Mouse (Mus musculus): ENCODE measurements around the gene Fgfr2. TPM values are rescaled to one million over a fixed set of nuclear protein-coding genes. Genes with fewer than 3 reads are reported as not detected.

The Fgfr2 gene
- polyA plus RNA-seq, 1 experiment from 2014 or later, result 93.6 TPM

DNA sequence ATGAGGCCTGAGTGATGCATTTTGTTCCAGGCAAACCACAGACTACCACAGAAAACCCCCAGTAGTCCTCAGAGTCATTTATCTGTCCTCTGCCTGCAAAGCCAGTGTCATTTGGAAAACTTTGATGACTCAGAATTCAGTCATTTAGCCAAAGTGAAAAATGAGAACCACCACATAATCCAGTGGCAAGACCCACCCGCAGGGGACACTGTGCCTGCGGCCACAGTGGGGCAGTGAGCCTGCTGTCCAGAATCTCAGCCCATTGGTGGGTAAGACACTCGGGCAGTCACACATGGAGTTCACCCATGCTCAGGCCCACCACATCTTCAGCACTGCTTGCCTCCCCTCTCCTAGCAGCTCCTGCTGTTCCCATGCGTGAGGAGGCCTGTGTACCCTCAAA lies 403.6 kb downstream of the Fgfr2 start:
- DNase-seq (ENCODE audit: low spot score) (no peak), ATAC-seq (replicated peaks; ENCODE audit: low FRiP score) (no peak)
- Histone ChIP-seq H3K27me3 (ENCODE audit: control insufficient read depth, insufficient read depth, low read length) (no peaks in the 10 kb centered on the region), H3K4me3 (ENCODE audit: low read depth, low read length) (no peak overlapping the region), H3K36me3 (ENCODE audit: control insufficient read depth, insufficient read depth, low read length) (peaks cover 2% of the 10 kb centered on the region), H3K4me1 (replicated peaks; ENCODE audit: control insufficient read depth, insufficient read depth, low read length) (peaks cover 13% of the 10 kb centered on the region), H3K27ac (ENCODE audit: low read depth, low read length) (no peak overlapping the region), H3K4me2 (ENCODE audit: low read depth, low read length, severe bottlenecking) (no peak overlapping the region), H3K9me3 (ENCODE audit: control insufficient read depth, low read length) (no peaks in the 10 kb centered on the region), H3K9ac (ENCODE audit: low read length) (no peak overlapping the region)
- WGBS, result 89% methylated on average over 4 of the region's 4 CpGs

DNA sequence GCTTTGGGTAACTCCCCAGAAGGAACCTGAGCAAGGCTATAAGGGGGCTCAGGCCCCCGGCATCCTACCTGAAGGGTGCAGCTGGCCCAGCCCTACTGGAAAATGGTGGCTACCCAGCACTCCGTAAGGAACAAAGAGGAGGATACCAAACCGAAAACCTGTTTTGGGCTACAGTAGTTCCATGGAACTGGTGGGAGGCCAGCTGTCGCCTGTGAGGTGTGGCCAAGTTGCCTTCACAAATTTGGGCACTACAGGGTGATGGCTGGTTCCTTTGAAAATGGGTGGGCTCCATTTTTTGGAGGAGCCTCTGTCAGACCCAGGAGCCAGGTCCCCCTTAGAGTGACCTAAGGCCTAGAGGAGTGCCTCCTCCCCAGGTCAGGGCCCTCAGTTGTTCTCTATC lies 407.9 kb downstream of the Fgfr2 start:
- H3K4me1 ChIP-seq (replicated peaks; ENCODE audit: control insufficient read depth, insufficient read depth, low read length), result peaks cover 18% of the 10 kb centered on the region
- H3K27ac ChIP-seq (ENCODE audit: low read depth, low read length), result no peak overlapping the region

DNA sequence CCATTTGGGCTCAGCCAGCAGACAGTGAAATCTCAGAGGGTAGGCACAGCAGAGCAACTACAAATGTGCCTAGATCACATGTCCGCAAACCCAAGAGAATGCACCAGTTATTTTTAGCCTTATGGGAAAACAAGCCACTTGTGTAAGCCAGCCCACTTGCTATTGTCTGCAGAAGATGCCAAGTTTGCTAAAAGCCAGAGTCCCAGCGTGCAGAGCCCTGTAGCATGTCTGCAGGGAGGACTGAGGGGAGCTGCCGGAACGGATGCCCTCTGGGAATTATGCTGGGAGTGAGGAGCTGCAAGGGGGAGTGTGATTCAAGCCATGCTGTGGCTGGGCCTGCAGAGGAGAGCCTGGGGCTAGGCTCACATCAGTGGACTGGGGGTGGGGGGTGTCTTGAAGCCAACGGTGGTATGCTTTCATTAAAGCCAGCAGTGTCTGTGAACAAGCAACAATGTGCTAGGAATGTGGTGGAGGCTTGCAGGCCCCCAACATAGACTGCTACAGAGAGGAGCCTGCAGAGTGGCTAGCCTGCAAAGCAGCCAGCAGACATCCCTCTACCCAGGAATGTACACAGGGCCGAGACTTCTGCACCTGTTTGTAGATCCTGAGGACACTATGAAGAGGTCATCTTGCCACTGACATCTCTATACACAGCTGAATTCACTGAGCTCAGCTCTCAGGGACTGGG lies 408.8 kb downstream of the Fgfr2 start:
- Histone ChIP-seq H3K4me3 (ENCODE audit: low read depth, low read length) (no peak overlapping the region), H3K36me3 (ENCODE audit: control insufficient read depth, insufficient read depth, low read length) (peaks cover 2% of the 10 kb centered on the region), H3K27ac (ENCODE audit: low read depth, low read length) (peak overlapping the region; percentile 48), H3K4me1 (replicated peaks; ENCODE audit: control insufficient read depth, insufficient read depth, low read length) (peaks cover 15% of the 10 kb centered on the region), H3K9me3 (ENCODE audit: control insufficient read depth, low read length) (no peaks in the 10 kb centered on the region), H3K27me3 (ENCODE audit: control insufficient read depth, insufficient read depth, low read length) (no peaks in the 10 kb centered on the region), H3K9ac (ENCODE audit: low read length) (peak overlapping the region; percentile 10), H3K4me2 (ENCODE audit: low read depth, low read length, severe bottlenecking) (no peak overlapping the region)
- ATAC-seq (replicated peaks; ENCODE audit: low FRiP score) (0 out of 2 replicates have a peak, but pooled peaks have one; percentile 16), DNase-seq (ENCODE audit: low spot score) (no peak)
- WGBS, result 43% methylated on average over 6 of the region's 6 CpGs

More for the DNA sequence above, 407.9 kb downstream of the Fgfr2 start:
- DNase-seq (ENCODE audit: low spot score) (no peak), ATAC-seq (replicated peaks; ENCODE audit: low FRiP score) (no peak)
- Histone ChIP-seq H3K9me3 (ENCODE audit: control insufficient read depth, low read length) (no peaks in the 10 kb centered on the region), H3K4me2 (ENCODE audit: low read depth, low read length, severe bottlenecking) (no peak overlapping the region), H3K36me3 (ENCODE audit: control insufficient read depth, insufficient read depth, low read length) (peaks cover 2% of the 10 kb centered on the region), H3K4me3 (ENCODE audit: low read depth, low read length) (no peak overlapping the region), H3K27me3 (ENCODE audit: control insufficient read depth, insufficient read depth, low read length) (no peaks in the 10 kb centered on the region), H3K9ac (ENCODE audit: low read length) (no peak overlapping the region)
- WGBS, result 88% methylated on average over 4 of the region's 4 CpGs

DNA sequence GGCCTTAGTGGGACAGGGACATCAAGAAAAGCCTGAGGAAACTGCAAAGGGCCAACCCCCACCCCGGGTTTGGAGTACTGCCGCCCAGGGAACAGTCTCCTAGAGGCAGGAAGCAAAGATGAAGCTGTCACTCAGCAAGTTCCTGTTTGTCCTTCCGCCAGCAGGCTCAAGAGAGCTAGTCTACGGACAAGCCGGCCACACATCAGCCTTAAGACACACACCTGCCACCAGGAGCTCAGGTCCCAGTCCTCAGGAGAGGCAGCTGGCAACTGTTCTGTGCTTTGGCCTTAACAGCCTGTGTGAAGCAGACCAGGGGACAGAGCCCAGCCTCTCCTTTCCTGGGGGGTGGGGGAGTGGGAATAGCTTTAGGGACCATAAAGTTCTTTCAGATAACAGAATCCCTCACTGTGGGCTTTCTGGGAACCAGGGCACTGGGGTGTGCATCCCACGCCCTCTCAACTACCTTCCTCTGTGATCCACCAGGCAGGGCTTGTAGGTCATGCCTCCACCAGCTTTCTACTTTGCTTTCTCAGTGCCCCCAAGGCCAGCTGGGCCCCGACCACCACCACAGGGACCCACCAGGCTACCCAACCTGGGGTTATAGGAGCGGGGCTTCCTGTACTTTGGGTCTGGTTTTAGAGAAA lies 409.5 kb downstream of the Fgfr2 start:
- WGBS, result 80% methylated on average over 8 of the region's 8 CpGs
- no peak for DNase-seq (ENCODE audit: low spot score)
- Histone ChIP-seq H3K4me3 (ENCODE audit: low read depth, low read length) (no peak overlapping the region), H3K9ac (ENCODE audit: low read length) (no peak overlapping the region), H3K4me1 (replicated peaks; ENCODE audit: control insufficient read depth, insufficient read depth, low read length) (peaks cover 14% of the 10 kb centered on the region), H3K27ac (ENCODE audit: low read depth, low read length) (peak overlapping the region; percentile 48; the same call in 1 of the 2 replicates), H3K4me2 (ENCODE audit: low read depth, low read length, severe bottlenecking) (no peak overlapping the region), H3K9me3 (ENCODE audit: control insufficient read depth, low read length) (no peaks in the 10 kb centered on the region), H3K36me3 (ENCODE audit: control insufficient read depth, insufficient read depth, low read length) (peaks cover 2% of the 10 kb centered on the region), H3K27me3 (ENCODE audit: control insufficient read depth, insufficient read depth, low read length) (no peaks in the 10 kb centered on the region)
- no peak for ATAC-seq (replicated peaks; ENCODE audit: low FRiP score)

DNA sequence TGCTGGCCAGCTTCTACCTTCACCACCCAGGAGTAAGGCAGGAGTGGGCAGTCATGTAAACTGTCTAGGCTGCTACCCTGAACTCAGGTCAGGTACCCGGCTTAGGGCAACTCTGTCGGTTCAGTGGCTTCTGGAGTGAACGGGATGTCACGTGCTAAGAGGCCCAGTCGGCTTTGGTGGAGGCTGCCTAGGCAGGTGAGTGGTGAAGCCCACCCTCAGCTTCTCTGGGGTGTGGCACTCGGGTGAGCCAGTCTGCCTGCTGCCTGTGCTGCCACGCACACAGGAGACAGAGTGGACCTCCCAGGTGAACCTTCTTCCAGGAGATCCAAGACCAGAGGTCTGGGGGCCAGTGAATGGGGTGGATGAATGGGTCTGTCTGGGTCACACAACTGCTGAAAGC lies 410.2 kb downstream of the Fgfr2 start:
- ATAC-seq (replicated peaks; ENCODE audit: low FRiP score) (no peak), DNase-seq (ENCODE audit: low spot score) (no peak)
- H3K36me3 ChIP-seq (ENCODE audit: control insufficient read depth, insufficient read depth, low read length), result peaks cover 2% of the 10 kb centered on the region
- H3K27me3 ChIP-seq (ENCODE audit: control insufficient read depth, insufficient read depth, low read length), result no peaks in the 10 kb centered on the region
- no peak overlapping the region for H3K27ac ChIP-seq (ENCODE audit: low read depth, low read length)
- H3K4me1 ChIP-seq (replicated peaks; ENCODE audit: control insufficient read depth, insufficient read depth, low read length), result peaks cover 11% of the 10 kb centered on the region
- WGBS, result 85% methylated on average over 7 of the region's 7 CpGs
- H3K9ac ChIP-seq (ENCODE audit: low read length), result no peak overlapping the region
- no peak overlapping the region for H3K4me2 ChIP-seq (ENCODE audit: low read depth, low read length, severe bottlenecking)
- no peaks in the 10 kb centered on the region for H3K9me3 ChIP-seq (ENCODE audit: control insufficient read depth, low read length)
- H3K4me3 ChIP-seq (ENCODE audit: low read depth, low read length), result no peak overlapping the region

DNA sequence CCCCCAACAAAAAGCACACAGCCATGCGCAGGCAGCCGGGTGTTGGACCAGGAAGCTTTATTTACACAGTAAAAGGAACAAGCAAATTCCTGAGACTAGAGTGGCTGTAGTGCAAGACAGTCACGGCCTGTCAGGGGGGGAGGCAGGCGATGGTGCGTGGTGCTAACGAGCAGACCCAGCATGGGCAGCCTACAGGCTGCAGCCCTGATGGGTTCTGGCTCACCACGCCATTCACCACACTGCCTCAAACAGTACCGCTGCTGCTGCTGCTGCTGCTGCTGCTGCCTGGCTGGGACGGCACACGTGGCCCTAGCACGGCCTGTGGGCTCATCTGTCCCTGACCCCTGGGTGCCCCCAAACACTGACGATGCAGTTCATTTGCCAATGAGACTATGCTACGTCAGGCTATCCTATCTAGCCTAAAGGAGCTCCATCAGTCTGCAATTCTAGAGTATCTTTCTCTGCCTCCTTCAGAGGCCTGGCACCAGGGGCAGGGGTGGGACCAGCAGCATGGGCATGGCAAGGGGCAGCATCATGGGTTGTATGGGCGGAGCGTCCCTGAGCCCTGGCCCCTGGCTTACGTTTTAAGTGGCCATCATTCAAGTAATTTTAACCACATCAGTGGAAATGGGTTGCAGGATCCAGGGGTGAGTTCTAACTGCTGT lies 411.0 kb downstream of the Fgfr2 start:
- WGBS, result 50% methylated on average over 16 of the region's 16 CpGs
- no peak overlapping the region for H3K4me2 ChIP-seq (ENCODE audit: low read depth, low read length, severe bottlenecking)
- H3K9ac ChIP-seq (ENCODE audit: low read length), result peak overlapping the region; percentile 1; the same call in 1 of the 2 replicates
- H3K27ac ChIP-seq (ENCODE audit: low read depth, low read length), result no peak overlapping the region
- peaks cover 11% of the 10 kb centered on the region for H3K4me1 ChIP-seq (replicated peaks; ENCODE audit: control insufficient read depth, insufficient read depth, low read length)
- no peak overlapping the region for H3K4me3 ChIP-seq (ENCODE audit: low read depth, low read length)
- no peaks in the 10 kb centered on the region for H3K9me3 ChIP-seq (ENCODE audit: control insufficient read depth, low read length)
- ATAC-seq (replicated peaks; ENCODE audit: low FRiP score), result no peak; the same call in 1 of the 2 replicates
- no peaks in the 10 kb centered on the region for H3K27me3 ChIP-seq (ENCODE audit: control insufficient read depth, insufficient read depth, low read length)
- H3K36me3 ChIP-seq (ENCODE audit: control insufficient read depth, insufficient read depth, low read length), result peaks cover 2% of the 10 kb centered on the region
- no peak for DNase-seq (ENCODE audit: low spot score)

DNA sequence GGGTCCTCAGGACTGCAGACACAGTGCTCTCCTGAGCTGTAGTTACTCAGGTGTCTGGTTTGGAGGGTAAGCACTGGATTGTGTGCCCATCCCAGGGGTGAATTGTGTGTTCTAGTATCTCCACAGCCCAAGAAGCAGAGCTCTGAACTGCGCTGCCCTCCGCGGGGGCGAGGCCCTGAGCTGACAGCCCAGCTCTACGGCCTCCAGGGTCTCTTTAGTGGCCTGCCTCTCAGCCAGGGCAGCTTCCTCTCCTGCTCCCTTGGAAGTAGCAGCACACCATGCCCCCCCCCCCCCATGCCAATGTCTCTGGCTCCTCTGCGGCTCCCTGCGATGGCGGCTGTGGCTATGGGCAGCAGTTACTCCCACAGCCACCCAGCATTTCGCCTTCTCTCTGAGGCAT lies 411.6 kb downstream of the Fgfr2 start:
- no peak for ATAC-seq (replicated peaks; ENCODE audit: low FRiP score)
- Histone ChIP-seq H3K27ac (ENCODE audit: low read depth, low read length) (no peak overlapping the region), H3K4me3 (ENCODE audit: low read depth, low read length) (no peak overlapping the region), H3K9me3 (ENCODE audit: control insufficient read depth, low read length) (no peaks in the 10 kb centered on the region), H3K36me3 (ENCODE audit: control insufficient read depth, insufficient read depth, low read length) (peaks cover 2% of the 10 kb centered on the region), H3K9ac (ENCODE audit: low read length) (peak overlapping the region; percentile 1; the same call in 1 of the 2 replicates), H3K27me3 (ENCODE audit: control insufficient read depth, insufficient read depth, low read length) (no peaks in the 10 kb centered on the region), H3K4me2 (ENCODE audit: low read depth, low read length, severe bottlenecking) (no peak overlapping the region), H3K4me1 (replicated peaks; ENCODE audit: control insufficient read depth, insufficient read depth, low read length) (peaks cover 11% of the 10 kb centered on the region)
- no peak for DNase-seq (ENCODE audit: low spot score)
- WGBS, result 86% methylated on average over 9 of the region's 9 CpGs

DNA sequence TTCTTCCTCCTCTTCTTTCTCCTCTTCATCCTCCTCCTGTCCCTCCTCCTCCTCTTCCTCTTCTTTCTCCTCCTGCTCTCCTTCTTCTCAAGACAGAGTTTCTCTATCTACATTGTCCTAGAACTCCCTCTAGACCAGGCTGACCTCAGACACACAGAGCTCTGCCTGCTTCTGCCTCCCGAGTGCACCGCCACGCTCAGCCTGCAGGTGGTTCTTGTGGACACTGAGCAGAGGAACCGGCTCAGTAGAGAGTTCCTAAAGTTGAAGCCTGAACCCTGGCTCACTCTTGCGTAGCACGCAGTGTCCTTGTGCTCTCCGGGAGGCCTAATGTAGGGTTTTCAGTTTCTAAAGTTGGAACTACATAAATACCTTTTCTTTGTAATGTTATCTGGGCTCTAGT lies 418.0 kb downstream of the Fgfr2 start:
- no peaks in the 10 kb centered on the region for H3K36me3 ChIP-seq (ENCODE audit: control insufficient read depth, insufficient read depth, low read length)
- H3K27ac ChIP-seq (ENCODE audit: low read depth, low read length), result no peak overlapping the region
- no peak overlapping the region for H3K9ac ChIP-seq (ENCODE audit: low read length)
- H3K4me1 ChIP-seq (replicated peaks; ENCODE audit: control insufficient read depth, insufficient read depth, low read length), result no peaks in the 10 kb centered on the region
- ATAC-seq (replicated peaks; ENCODE audit: low FRiP score), result no peak
- H3K9me3 ChIP-seq (ENCODE audit: control insufficient read depth, low read length), result no peaks in the 10 kb centered on the region
- no peak overlapping the region for H3K4me2 ChIP-seq (ENCODE audit: low read depth, low read length, severe bottlenecking)
- H3K4me3 ChIP-seq (ENCODE audit: low read depth, low read length), result no peak overlapping the region
- H3K27me3 ChIP-seq (ENCODE audit: control insufficient read depth, insufficient read depth, low read length), result no peaks in the 10 kb centered on the region
- WGBS, result 90% methylated on average over 7 of the region's 7 CpGs
- no peak for DNase-seq (ENCODE audit: low spot score)
